Mouse (Mus musculus): ENCODE data around the gene Uba5. TPM values are rescaled to one million over a fixed set of nuclear protein-coding genes. Genes with fewer than 3 reads are reported as not detected.

Uba5 gene
- polyA plus RNA-seq, 1 experiment from 2014 or later = 46.7 TPM

- under 1% methylated on average over 55 of the region's 55 CpGs for WGBS
- Histone ChIP-seq H3K36me3 (no peaks in the 10 kb centered on the region; the same call in 1 of the 2 replicates), H3K4me1 (replicated peaks) (peaks cover 9% of the 10 kb centered on the region), H3K4me2 (replicated peaks) (peak within 1 kb of the TSS; percentile 85), H3K4me3 (replicated peaks) (peak within 1 kb of the TSS; percentile 68), H3K27me3 (replicated peaks) (no peaks in the 10 kb centered on the region), H3K27ac (peak within 1 kb of the TSS; percentile 88), H3K9ac (peak within 1 kb of the TSS; percentile 55), H3K9me3 (no peaks in the 10 kb centered on the region)
- ATAC-seq = peak; percentile 98
Measured at GRCm38 (mm10) chr9:104001921-104002859, 60.7 kb downstream of the Uba5 start, which contains the start of gene Nphp3. Nphp3 (plus strand) TSS chr9:104002544.

- H3K27ac ChIP-seq = no peak overlapping the region
- no peak overlapping the region for H3K4me2 ChIP-seq (replicated peaks)
- H3K27me3 ChIP-seq (replicated peaks) = no peaks in the 10 kb centered on the region
- WGBS = 50% methylated on average over 3 of the region's 3 CpGs
- peaks cover 9% of the 10 kb centered on the region for H3K4me1 ChIP-seq (replicated peaks)
- H3K9ac ChIP-seq = no peak overlapping the region
- no peaks in the 10 kb centered on the region for H3K9me3 ChIP-seq
- H3K36me3 ChIP-seq = no peaks in the 10 kb centered on the region
- ATAC-seq = no peak
- no peak overlapping the region for H3K4me3 ChIP-seq (replicated peaks)
Measured at GRCm38 (mm10) chr9:104000601-104001000, 62.3 kb downstream of the Uba5 start.

Other genes with a start within 250 kb of the Uba5 start
- 3.4 and 3.5 TPM in 2 replicates for gene Nphp3, start 60.6 kb downstream of the Uba5 start, polyA plus RNA-seq (2015; fragmentation: Nextera tagmentation; extraction: Ambion mirVana)
- not detected in 2 replicates for gene Gm28305, start 22.5 kb downstream of the Uba5 start, polyA plus RNA-seq (2015; fragmentation: Nextera tagmentation; extraction: Ambion mirVana)
- 21.8 and 24.7 TPM in 2 replicates for gene Acad11, start 243 bp upstream of the Uba5 start, polyA plus RNA-seq (2015; fragmentation: Nextera tagmentation; extraction: Ambion mirVana)
- 4.3 TPM in 2 replicates for gene Ackr4, start 63.8 kb upstream of the Uba5 start, polyA plus RNA-seq (2015; fragmentation: Nextera tagmentation; extraction: Ambion mirVana)
- gene Dnajc13, start 199.8 kb upstream of the Uba5 start, polyA plus RNA-seq (2015; fragmentation: Nextera tagmentation; extraction: Ambion mirVana) = 19.1 and 21.8 TPM in 2 replicates

Data from intestine, embryonic 15.5 days (tissue).